Mouse (Mus musculus): ENCODE measurements around the gene A030003K21Rik. TPM values are rescaled to one million over a fixed set of nuclear protein-coding genes. Genes with fewer than 3 reads are reported as not detected.
"Not testable (repeated sequence)": the region's sequence is repeated elsewhere in the genome, so short reads cannot be mapped to it uniquely, and the experiment has no call there.

The A030003K21Rik gene
- polyA plus RNA-seq (2015; fragmentation: Nextera tagmentation; extraction: Ambion mirVana) = not detected in 2 replicates

DNA sequence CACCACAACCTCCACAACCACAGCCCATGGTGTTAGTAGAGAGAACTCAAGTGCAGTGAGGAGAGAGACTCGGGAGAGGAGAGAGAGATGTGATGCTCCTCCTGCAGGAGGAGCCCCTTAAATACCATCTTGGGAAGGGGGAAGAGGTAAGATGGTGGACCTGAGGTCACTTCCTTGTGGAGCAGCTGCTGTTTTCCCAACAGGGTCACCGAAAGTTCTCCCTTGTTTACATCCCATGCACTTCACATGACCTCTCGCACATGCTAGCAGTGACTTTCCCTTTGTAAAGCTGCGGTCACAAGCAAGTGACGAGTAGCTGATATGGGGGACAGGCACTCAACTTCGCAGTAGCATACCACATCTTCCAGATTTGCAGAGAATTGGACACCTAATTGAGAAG lies at the start of gene A030003K21Rik:
Gene A030003K21Rik (minus strand): TSS at position 94 of the 400 bp plus-strand sequence.
- not testable (repeated sequence) for H3K27ac ChIP-seq; H3K4me3 ChIP-seq; H3K27me3 ChIP-seq; H3K4me1 ChIP-seq; H3K36me3 ChIP-seq; H3K9ac ChIP-seq; H3K4me2 ChIP-seq; ATAC-seq (ENCODE audit: insufficient number of reproducible peaks, low FRiP score, low TSS enrichment, low read depth); H3K9me3 ChIP-seq
- no CpG with 5 or more reads among the region's 6 CpGs for WGBS

DNA sequence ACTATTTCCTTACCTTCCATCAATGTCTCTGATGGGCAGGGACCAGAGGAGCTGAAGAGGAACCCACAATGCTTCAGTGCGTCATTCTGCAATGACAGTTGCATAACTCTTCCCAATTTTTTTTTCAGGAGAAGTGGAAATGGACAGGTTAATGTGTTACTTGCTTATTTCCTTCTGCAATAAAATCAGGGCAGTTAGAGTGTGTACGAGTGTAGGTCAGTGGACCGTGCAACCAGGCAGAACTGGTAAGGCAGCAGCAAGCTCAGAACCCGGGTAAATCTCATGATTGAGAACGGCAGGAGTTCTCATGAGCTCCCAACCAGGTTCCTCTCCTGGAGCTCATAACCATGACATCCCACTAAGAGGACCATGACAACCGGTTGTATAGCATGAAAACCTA lies 48.9 kb upstream of the A030003K21Rik start:
- WGBS = 85% methylated on average over 6 of the region's 6 CpGs
- no peak for ATAC-seq (ENCODE audit: insufficient number of reproducible peaks, low FRiP score, low TSS enrichment, low read depth)
- Histone ChIP-seq H3K36me3 (no peaks in the 10 kb centered on the region), H3K9ac (no peak overlapping the region), H3K4me2 (no peak overlapping the region), H3K9me3 (no peaks in the 10 kb centered on the region), H3K27ac (no peak overlapping the region), H3K4me1 (no peaks in the 10 kb centered on the region), H3K27me3 (no peaks in the 10 kb centered on the region), H3K4me3 (no peak overlapping the region)

DNA sequence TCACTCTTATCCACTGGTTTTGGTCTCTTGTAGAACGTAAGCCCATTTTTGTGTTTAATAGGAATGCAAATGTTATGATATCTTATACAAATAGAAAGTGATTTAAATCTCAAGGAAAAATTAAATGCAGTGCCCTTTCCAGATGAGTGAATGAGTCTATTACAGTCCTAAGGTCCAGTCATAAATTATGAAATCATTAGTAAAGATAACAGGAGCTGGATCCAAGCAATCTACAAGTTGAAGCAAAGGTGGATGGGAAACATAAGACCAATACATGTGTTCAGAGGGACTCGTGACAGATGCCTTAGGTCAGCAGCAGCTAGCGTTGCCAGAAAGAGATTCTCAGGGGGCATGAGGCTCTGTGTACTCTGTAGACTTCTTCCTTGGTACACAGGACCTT lies 48.4 kb upstream of the A030003K21Rik start:
- no peaks in the 10 kb centered on the region for H3K36me3 ChIP-seq
- ATAC-seq (ENCODE audit: insufficient number of reproducible peaks, low FRiP score, low TSS enrichment, low read depth) = no peak
- WGBS = 79% methylated on average over 3 of the region's 3 CpGs
- H3K4me3 ChIP-seq = no peak overlapping the region
- H3K9ac ChIP-seq = no peak overlapping the region
- no peaks in the 10 kb centered on the region for H3K4me1 ChIP-seq
- H3K27ac ChIP-seq = no peak overlapping the region
- H3K27me3 ChIP-seq = no peaks in the 10 kb centered on the region
- no peak overlapping the region for H3K4me2 ChIP-seq
- H3K9me3 ChIP-seq = no peaks in the 10 kb centered on the region

DNA sequence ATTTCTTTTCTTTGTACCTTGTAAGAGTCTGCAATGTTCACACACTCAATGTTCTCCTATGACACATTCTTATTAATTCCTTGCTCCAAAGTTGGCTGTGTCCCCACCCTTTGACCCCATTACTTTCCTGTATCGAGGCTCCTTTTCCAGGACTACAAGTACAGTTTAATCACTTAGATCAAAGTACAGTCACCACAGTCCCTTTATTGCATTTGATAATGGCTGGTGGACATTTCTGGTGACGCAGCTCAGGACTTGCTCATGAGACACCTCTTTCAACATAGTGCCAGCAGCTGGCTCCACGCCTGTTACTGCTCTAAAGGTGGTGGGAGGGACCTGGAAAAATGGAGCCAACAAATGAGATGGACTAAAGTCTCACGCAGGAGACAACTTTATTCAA lies 47.9 kb upstream of the A030003K21Rik start:
- ATAC-seq (ENCODE audit: insufficient number of reproducible peaks, low FRiP score, low TSS enrichment, low read depth) = no peak

DNA sequence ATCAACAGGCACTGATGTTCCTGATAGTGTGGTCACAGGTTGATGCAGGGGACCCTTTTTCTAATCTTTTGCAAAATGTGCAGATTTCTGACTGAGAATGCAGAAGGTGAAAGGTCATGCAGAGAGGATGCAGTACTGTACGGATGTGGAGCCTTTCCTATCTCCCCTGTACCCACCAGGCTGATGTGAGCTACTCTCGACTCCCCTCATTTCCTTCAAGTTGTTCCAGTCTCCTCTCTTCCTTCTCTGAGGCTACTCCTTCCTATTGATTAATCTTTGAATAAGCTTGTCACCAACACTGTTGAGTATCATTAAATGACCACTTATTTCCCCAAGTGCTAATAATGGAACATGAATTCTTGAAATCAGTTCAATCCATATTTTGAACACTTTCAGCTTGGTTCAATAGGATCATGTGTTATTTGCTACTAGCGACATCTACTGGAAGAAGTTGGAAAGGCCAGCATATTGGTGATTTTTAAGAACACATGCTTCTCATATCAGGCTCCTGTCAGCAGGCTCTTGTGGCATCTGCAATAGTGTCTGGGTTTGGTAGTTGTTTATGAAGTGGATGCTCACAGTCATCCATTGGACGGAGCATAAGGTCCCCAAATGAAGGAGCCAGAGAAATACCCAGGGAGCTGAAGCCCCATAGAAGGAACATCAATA lies 44.5 kb upstream of the A030003K21Rik start:
- H3K4me3 ChIP-seq = no peak overlapping the region
- no peaks in the 10 kb centered on the region for H3K36me3 ChIP-seq
- no peak overlapping the region for H3K4me2 ChIP-seq
- no peaks in the 10 kb centered on the region for H3K9me3 ChIP-seq
- H3K4me1 ChIP-seq = no peaks in the 10 kb centered on the region
- no peaks in the 10 kb centered on the region for H3K27me3 ChIP-seq
- 33% methylated on average over 4 of the region's 4 CpGs for WGBS
- no peak overlapping the region for H3K9ac ChIP-seq
- no peak overlapping the region for H3K27ac ChIP-seq
- no peak for ATAC-seq (ENCODE audit: insufficient number of reproducible peaks, low FRiP score, low TSS enrichment, low read depth)

More for the DNA sequence above, 47.9 kb upstream of the A030003K21Rik start:
- no peaks in the 10 kb centered on the region for H3K36me3 ChIP-seq
- no peak overlapping the region for H3K27ac ChIP-seq
- no peak overlapping the region for H3K9ac ChIP-seq
- H3K4me3 ChIP-seq = no peak overlapping the region
- H3K9me3 ChIP-seq = no peaks in the 10 kb centered on the region
- no peaks in the 10 kb centered on the region for H3K27me3 ChIP-seq
- H3K4me1 ChIP-seq = no peaks in the 10 kb centered on the region
- H3K4me2 ChIP-seq = no peak overlapping the region
- WGBS = 50% methylated on average over 4 of the region's 4 CpGs

DNA sequence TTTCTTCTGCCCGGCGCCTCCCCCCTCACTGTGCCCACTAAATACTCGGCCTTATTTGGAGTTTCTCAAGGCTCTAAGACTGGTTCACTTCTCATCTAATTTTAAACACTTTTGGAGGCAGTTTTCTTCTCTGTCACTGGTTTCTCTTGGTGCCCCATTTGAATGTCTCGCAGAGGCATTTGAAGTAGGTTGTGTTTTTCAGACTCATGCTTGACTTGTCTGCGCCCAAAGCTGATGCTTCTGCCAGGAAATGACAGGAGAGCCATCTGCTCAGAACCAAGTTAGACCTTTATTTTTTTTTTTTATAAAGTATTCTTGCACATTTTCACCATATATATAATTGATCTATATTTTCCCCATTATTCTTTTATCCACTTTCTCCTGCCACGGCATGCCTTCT lies 43.5 kb upstream of the A030003K21Rik start:
- H3K9me3 ChIP-seq = no peaks in the 10 kb centered on the region
- no peak for ATAC-seq (ENCODE audit: insufficient number of reproducible peaks, low FRiP score, low TSS enrichment, low read depth)
- H3K9ac ChIP-seq = no peak overlapping the region
- H3K4me1 ChIP-seq = no peaks in the 10 kb centered on the region
- no peak overlapping the region for H3K4me3 ChIP-seq
- 93% methylated on average over 6 of the region's 6 CpGs for WGBS
- H3K4me2 ChIP-seq = no peak overlapping the region
- no peak overlapping the region for H3K27ac ChIP-seq
- no peaks in the 10 kb centered on the region for H3K27me3 ChIP-seq
- H3K36me3 ChIP-seq = no peaks in the 10 kb centered on the region

DNA sequence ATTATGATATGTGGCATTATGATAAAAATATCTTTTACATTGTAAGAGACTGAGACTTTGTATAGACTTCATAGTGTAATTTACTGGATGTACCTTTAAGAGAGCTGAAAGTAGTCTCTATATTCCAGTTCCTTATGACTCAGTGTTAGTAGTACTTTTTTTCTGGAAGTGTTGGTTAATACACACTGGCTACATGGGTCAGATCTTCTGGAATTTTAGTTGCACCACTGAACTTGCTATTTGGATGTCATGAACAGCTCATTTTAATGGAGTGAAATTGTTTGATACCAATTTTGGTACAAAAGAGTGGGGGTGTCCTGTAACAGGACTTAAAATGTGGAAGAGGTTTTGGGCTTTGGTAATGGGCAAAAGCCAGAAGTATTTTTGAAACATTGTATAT lies 34.7 kb upstream of the A030003K21Rik start:
- H3K36me3 ChIP-seq = no peaks in the 10 kb centered on the region
- no peak for ATAC-seq (ENCODE audit: insufficient number of reproducible peaks, low FRiP score, low TSS enrichment, low read depth)
- H3K9ac ChIP-seq = no peak overlapping the region
- H3K4me3 ChIP-seq = no peak overlapping the region
- no peaks in the 10 kb centered on the region for H3K4me1 ChIP-seq
- no peaks in the 10 kb centered on the region for H3K27me3 ChIP-seq
- no peak overlapping the region for H3K4me2 ChIP-seq
- no peaks in the 10 kb centered on the region for H3K9me3 ChIP-seq
- no peak overlapping the region for H3K27ac ChIP-seq

DNA sequence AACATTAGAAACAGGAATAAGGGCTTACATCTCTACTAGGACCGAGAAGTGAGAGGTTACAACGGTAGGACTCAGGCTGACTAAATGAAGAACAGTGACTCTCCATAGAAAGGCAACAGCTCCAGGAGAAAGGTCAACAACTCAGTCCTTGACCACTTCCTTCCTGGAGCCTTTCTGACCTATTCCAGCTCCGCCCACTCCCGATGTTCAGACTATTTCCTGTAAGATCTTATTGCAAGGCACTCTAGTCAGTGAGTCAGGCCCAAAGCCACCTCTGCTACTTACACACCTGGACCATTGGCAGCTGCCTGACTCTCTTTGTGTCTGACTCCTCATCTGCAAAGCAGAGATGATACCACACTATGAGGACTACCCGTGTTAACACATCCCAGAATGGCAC lies 32.6 kb upstream of the A030003K21Rik start:
- no peak for ATAC-seq (ENCODE audit: insufficient number of reproducible peaks, low FRiP score, low TSS enrichment, low read depth)
- no peaks in the 10 kb centered on the region for H3K27me3 ChIP-seq
- no peaks in the 10 kb centered on the region for H3K9me3 ChIP-seq
- no peak overlapping the region for H3K4me3 ChIP-seq
- no peak overlapping the region for H3K27ac ChIP-seq
- 81% methylated on average over 5 of the region's 5 CpGs for WGBS
- no peaks in the 10 kb centered on the region for H3K36me3 ChIP-seq
- H3K9ac ChIP-seq = no peak overlapping the region
- no peak overlapping the region for H3K4me2 ChIP-seq
- H3K4me1 ChIP-seq = no peaks in the 10 kb centered on the region

DNA sequence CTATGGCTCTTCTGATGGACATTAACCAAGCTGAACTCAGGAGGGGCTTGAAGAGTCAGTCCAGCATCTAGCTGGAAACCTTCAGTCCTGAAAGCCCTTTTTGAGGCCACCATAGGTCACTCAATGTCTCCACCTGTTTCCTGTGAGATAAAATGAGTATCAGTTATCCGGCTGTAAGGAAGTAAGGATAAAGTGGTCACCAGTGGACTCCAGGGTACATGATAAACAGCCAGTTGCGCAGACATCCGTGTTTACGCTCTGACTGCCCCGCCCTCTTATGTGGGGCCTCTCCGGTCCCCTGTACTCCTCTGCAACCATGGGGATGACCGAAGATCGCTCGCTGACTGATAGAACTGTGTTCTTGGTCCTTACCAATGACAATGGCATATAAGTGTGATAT lies 31.2 kb upstream of the A030003K21Rik start:
- H3K27ac ChIP-seq = no peak overlapping the region
- no peaks in the 10 kb centered on the region for H3K36me3 ChIP-seq
- WGBS = 85% methylated on average over 9 of the region's 9 CpGs
- no peak overlapping the region for H3K9ac ChIP-seq
- no peaks in the 10 kb centered on the region for H3K9me3 ChIP-seq
- no peak overlapping the region for H3K4me3 ChIP-seq
- no peaks in the 10 kb centered on the region for H3K27me3 ChIP-seq
- H3K4me2 ChIP-seq = no peak overlapping the region
- ATAC-seq (ENCODE audit: insufficient number of reproducible peaks, low FRiP score, low TSS enrichment, low read depth) = no peak
- no peaks in the 10 kb centered on the region for H3K4me1 ChIP-seq

DNA sequence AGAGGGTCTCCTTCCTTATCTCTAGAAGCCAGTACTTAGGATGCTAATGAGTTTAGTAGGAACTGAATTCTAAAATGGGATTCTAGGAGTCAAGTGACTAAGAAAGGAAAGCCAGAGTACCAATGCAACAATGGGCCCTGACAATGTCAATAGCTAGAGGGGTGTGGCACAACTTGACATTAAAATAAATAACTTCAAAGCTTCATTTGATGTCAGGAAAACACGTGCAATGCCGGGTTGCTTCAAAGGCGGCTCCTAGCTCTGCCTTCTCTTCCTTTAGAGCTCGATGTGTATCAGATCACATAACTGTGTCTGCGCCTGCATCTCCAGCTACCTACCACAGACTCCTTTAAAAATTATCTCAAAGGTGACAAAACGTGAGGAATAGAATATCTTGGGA lies 30.7 kb upstream of the A030003K21Rik start:
- no peaks in the 10 kb centered on the region for H3K36me3 ChIP-seq
- no peaks in the 10 kb centered on the region for H3K9me3 ChIP-seq
- H3K4me3 ChIP-seq = no peak overlapping the region
- H3K4me2 ChIP-seq = no peak overlapping the region
- H3K9ac ChIP-seq = no peak overlapping the region
- H3K27ac ChIP-seq = no peak overlapping the region
- H3K4me1 ChIP-seq = no peaks in the 10 kb centered on the region
- WGBS = 54% methylated on average over 6 of the region's 6 CpGs
- H3K27me3 ChIP-seq = no peaks in the 10 kb centered on the region
- ATAC-seq (ENCODE audit: insufficient number of reproducible peaks, low FRiP score, low TSS enrichment, low read depth) = no peak

DNA sequence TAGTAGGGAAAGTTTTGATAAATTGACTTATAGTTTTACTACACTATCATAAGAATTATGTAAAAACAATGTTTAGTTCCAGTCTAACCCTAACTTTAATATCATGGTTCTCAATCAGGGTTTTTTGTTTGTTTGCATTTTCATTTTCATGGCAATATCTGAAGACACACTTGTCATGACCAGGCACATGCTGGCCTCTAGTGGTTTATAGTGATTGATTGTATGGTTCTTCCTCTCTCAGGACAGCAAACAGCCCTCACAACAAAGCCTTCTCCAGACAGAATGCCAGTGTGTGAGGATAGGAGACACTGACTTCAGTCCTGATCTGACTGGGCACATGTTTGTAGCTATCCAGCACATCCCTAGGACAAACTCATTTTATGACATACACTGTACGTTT lies 30.1 kb upstream of the A030003K21Rik start:
- Histone ChIP-seq H3K4me2 (no peak overlapping the region), H3K36me3 (no peaks in the 10 kb centered on the region), H3K27ac (no peak overlapping the region), H3K4me1 (no peaks in the 10 kb centered on the region), H3K9me3 (no peaks in the 10 kb centered on the region), H3K9ac (no peak overlapping the region), H3K4me3 (no peak overlapping the region), H3K27me3 (no peaks in the 10 kb centered on the region)
- ATAC-seq (ENCODE audit: insufficient number of reproducible peaks, low FRiP score, low TSS enrichment, low read depth) = no peak
- WGBS = 77% methylated on average over 1 of the region's 1 CpGs

DNA sequence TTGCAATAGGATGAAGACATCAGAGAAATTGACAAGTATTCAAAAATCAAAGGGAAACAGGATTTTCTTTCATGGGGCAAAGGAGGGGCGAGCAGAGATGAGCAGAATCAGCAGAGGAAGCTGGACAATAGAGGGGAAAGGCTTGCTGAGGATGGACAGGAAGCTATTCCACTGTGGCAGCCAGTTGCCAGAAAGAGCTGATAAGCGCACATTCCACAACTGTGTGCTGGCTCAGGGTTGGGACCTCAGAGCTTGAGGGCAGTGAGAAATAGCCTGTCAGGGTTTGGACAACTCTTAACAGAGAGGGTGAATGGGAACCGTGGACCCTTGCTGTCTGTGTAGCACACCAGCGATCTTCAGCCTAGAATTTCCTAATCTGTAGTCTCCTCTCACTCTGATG lies 28.9 kb upstream of the A030003K21Rik start:
- Histone ChIP-seq H3K36me3 (no peaks in the 10 kb centered on the region), H3K27me3 (no peaks in the 10 kb centered on the region), H3K9ac (no peak overlapping the region), H3K4me2 (no peak overlapping the region), H3K4me3 (no peak overlapping the region), H3K4me1 (no peaks in the 10 kb centered on the region), H3K27ac (no peak overlapping the region), H3K9me3 (no peaks in the 10 kb centered on the region)
- 61% methylated on average over 4 of the region's 4 CpGs for WGBS
- ATAC-seq (ENCODE audit: insufficient number of reproducible peaks, low FRiP score, low TSS enrichment, low read depth) = no peak

DNA sequence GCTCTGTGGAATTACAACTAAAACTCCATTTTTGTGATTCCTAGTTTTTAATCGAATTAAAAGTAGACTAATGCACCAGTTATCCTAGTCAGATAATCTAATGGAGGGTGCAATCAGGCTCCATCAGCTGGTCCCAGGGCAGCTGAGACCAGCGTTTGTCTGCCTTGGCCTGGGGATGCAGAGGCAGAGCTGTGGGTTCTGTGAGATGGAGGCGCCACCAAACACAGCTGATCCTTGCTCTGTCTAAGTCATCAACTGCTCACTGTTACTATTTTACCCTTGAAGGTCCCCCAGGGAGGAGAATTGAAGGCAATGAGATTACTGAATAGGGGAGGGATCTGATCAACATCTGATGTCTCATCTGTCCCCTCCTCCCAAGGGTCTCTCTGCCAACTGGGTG lies 23.2 kb upstream of the A030003K21Rik start:
- no peaks in the 10 kb centered on the region for H3K27me3 ChIP-seq
- no peak overlapping the region for H3K4me2 ChIP-seq
- H3K4me1 ChIP-seq = no peaks in the 10 kb centered on the region
- no peak for ATAC-seq (ENCODE audit: insufficient number of reproducible peaks, low FRiP score, low TSS enrichment, low read depth)
- 74% methylated on average over 3 of the region's 3 CpGs for WGBS
- H3K4me3 ChIP-seq = no peak overlapping the region
- H3K9ac ChIP-seq = no peak overlapping the region
- no peak overlapping the region for H3K27ac ChIP-seq
- no peaks in the 10 kb centered on the region for H3K36me3 ChIP-seq
- no peaks in the 10 kb centered on the region for H3K9me3 ChIP-seq
